Mouse (Mus musculus) cerebellum, adult 2 months (tissue): Measurements from ENCODE around the gene Usp7.

Experiments used
- CTCF ChIP-seq: fragments of 200-500 bp; IDR thresholded peaks from 2 replicates; pipeline ENCODE4 v1.5.1; 2011; ENCODE audit warnings: low read depth, mild to moderate bottlenecking, control low read depth, low read length, moderate library complexity, borderline replicate concordance; ENCODE audit not compliant: insufficient read depth
- POLR2A ChIP-seq: fragments of 200-500 bp; IDR thresholded peaks from 2 replicates; pipeline ENCODE4 v1.6.1; 2011; ENCODE audit warnings: low read length, control low read depth, borderline replicate concordance; ENCODE audit not compliant: insufficient read depth

- TF ChIP-seq POLR2A, result peak; percentile 90
- no peak for TF ChIP-seq CTCF
Measured at GRCm38 (mm10) chr16:8829564-8830359, 37.7 kb upstream of the Usp7 start, which contains the start of gene 1810013L24Rik.
